Mouse (Mus musculus): ENCODE results near the gene Gmnn.
A peak's percentile ranks its signal among the peaks of the same experiment; 100 is the strongest.
"Not testable (repeated sequence)": the region's sequence is repeated elsewhere in the genome, so short reads cannot be mapped to it uniquely, and the experiment has no call there.

Gmnn gene

DNA sequence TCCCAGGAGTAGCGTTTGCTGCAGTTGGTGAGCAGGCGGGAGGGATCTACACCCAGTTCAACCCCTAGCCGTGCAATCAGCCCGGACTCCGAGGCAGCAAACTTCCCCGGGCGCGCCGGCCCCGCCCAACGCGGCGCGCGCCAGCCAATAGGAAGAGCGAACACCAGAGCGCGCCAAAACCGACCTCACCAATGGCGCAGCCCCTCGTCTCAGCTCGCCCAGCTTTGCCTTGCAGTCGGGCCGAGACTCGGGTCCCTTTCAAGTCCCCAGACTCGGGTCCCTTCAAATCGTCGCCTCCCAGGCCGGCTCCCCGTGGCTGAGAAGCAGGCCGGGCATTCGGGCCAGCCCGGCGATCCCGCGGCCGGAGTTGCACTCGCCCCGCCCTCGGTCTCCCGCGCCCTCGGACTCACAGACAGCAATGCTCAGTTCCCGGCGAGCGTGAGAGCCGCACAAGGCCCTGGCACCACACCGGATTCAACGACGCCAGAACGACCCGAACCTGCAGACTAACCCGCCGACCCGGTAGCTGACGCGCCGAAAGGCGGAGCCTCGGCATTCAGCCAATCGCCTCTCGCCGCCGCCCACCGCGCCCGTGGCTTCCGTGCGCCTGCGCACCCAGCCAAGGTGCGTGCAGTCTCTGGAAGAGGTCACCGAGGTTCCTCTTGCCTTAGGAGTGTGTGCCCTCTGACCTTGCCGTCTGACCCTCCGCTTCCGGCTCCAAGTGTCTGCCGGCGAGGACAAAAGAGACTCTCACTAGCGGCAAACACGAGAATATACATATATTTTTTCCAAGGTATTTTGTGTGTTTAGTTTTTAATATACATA is at the start of gene Gmnn:
Gene Gmnn (minus strand): TSS at position 521 of the 825 bp plus-strand sequence.
- DNase-seq, result peak; percentile 89

DNA sequence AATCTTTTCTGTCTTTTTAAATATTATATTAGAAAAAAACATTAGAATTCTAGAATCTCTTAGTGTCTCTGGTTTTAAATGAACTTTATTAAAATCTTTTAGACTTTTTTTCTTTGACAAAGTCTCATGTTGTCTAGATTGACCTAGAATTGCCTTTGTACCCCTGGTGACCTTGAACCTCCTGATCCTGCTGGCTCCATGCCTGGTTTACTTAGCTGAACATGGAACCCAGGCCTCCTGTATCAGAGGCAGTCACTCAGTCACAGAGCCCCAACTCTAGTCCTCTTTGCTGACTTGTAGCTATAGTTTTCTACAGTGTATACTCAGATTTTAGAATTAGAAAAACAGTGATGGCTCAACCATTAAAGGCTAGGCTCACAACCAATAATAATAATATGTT is 44.4 kb upstream of the Gmnn start:
- DNase-seq, result peak; percentile 15

DNA sequence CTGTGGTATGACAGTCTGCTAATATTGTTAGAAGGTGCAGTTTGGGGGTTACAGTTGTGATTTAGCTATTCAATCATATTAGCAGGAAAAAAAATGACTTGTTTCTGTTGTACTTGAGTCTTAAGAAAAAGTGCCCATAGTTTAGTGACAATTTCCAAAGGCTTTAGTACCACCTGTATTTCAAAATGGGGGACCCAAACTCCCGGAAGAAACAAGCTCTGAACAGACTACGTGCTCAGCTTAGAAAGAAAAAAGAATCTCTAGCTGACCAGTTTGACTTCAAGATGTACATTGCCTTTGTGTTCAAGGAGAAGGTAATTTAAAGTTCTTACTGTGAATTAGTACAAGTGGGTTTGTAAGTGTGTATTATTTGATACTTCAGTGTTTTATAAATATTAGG is 41.5 kb upstream of the Gmnn start:
- no peak for DNase-seq

DNA sequence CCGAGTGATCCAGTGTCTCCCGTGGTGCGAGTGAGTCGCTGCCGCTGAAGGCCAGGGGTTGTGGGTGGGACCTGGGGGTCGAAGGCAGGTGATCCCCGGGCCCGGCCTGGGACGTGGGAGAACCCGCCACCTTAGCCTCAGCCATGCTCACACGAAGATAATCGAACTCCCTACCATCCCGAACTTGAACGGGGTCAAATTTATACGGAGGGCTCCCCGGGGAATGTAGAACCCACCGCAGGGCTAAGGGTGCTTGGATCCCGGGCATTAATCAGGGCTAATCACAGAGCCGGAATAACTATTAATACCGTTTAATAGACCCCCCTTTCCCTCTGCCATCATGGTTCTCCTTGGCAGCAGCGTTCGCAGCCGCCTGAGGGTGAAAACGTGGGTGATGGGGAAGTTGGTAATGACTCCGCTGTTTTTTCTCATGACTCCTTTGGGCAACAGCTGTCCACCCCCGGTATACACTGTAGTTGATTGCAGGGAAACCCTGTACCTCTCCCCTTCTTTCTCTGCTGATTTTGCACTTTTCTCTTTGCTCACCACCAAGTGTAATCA is 40.5 kb upstream of the Gmnn start:
- DNase-seq, result peak; percentile 31

DNA sequence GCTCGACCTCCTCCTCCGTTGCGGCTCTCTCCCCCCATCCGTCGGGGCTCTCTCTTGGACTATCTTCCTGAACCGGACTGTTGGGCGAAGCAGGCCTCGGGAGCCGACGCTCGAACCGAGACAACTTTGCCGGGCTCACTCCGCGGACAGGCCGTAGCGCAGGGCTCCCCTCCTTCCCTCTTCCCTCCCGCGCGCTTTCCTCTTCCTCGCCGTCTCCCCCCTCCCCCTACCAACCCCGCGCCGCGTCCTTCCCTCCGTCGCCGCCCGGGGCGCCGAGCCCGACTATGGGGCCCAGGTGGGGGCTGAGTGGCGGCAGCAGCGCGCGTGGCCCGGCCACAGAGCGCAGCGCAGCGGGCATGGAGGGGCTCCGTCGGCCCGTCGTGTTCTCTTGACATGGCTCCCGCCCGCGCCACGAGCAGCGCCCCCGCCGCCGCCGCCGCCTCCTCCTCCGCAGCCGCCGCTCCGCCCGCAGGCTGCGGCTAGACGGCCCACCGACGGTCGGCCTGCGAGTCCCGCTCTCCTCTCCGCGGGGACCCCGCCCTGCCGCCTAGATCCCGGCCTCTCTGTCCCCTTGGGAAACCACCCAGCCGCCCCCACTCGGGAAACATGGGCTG is 39.7 kb upstream of the Gmnn start, which contains the start of gene BC005537:
Gene BC005537 (plus strand): TSS at position 350 of the 614 bp plus-strand sequence.
- DNase-seq, result peak; percentile 76

DNA sequence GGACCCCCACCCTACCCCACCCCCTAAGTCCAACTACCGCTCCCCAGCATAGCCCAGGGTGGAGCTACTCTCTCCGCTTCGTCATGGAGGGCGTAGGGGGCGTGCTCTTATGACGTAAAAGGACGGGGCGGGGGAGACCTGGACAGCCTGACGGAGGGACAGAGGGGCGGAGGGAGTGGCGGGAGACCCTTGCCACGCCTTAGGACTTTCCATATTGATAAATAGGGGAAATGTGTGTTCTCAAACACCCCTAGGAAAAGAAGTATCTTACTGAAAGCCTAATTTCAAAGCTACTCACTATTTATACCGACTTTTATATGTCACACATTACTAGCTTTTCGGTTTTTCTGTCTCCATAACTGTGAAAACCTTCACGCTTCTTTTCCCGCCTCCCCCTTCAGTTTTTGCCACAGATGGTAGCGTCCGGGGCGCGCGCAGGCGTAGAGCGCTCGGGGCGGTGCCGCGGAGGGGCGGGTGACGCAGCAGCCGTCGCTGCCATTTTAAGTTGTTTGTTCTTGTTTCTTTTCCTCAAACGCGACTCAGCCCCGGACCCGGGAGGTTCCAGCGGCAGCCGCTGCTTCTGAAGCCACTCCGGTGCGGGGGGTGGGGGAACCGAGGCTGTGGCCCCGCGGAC is 39.1 kb upstream of the Gmnn start:
- peak; percentile 99 for DNase-seq

DNA sequence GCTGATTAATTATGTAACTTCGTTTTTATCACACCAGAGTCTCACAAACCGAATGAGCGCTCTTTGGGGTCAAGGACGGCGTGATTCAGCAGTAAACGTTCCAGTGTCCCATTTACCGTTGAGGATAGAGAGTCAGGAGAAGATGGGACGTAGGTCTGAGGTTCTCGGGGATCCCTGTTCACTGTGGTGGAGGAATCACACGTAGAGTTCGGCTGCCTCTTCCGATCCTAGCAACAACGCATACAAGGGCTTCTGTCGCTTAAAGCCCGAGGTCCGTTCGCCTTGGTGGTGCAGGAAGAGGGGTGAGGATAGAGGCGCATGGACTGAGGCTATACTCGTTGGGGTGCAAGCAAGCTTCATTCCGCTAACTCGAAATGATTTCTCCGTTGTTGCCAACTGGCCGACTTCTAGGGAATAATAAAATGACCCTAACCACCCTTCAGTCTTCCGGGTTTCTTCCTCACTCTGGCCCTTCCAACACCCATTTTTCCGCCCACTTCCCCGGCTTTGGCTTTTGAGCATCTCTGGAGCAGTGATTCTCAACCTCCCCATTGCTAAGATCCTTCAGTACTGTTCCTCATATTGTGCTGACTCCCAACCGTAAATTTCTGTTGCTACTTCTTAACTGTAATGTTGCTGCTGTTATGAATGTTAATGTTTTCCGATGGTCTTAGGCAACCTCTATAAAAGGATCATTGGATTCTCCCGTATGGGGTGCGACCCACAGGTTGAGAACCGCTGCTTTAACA is 38.4 kb upstream of the Gmnn start:
- peak; percentile 38 for DNase-seq

DNA sequence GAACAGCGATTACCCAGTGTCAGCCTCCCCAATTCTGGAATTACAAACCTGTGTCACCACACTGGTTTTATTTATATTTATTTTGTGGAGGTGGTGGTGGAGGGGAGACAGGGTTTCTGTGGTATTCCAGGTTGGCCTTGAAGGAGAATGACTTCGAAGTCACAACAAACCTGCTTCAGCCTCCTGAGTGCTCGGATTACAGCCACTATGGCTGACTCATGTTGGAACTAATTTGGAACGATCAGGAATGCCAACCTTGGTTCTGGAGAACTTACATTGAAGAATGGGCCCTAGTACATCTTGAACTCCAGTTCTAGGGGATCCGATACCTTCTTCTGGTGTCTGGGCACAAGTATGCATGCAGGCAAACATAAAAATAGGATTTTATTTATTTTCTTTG is 37.7 kb upstream of the Gmnn start:
- no peak for DNase-seq

DNA sequence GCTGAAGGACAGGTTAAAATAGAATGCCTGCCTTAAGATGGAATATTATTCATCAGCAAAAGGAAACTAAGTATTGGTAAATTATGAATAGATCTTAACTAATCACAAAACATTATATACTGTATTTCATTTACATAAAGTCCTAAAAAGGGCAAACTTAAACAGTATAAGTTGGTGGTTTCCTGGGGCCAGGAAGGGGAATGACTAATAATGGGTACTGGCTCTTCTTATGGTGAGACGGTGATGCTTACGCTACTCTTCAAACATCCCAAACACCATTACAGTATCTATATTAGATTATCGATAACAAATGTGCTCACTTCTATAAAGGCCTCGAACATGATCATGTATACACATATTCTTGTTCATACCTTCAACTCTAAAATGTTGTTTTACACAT is 37.0 kb upstream of the Gmnn start:
- DNase-seq, result no peak

DNA sequence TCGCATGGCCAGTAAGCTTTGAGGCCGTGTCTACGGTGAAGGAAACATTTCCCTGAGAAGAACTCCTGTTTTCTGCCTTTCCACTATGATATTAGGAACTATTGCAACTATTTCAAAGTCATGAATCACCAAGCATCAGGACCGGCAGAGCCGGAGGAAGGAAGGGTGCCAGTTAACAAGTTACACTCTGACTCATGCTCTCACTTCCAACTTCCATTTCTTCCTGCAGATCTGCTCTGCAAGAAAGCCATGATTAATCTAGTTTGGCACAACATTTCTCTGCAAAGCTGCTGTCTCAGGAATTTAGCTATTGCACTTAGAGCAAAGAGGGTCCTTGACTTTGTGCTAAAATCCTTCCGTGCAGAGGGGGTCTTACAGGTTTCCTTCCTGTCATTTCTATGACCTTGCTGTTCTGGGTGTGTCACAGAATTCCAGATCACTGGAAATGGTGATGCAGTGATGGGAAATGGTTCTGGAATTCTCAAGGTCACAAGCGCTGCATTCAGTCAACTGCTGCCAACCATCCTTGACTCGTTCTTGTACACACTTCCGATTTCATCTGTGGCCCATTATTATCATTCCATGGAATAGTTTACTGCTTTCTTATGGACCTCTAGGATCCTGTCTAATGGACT is 30.8 kb upstream of the Gmnn start:
- peak; percentile 13 for DNase-seq

DNA sequence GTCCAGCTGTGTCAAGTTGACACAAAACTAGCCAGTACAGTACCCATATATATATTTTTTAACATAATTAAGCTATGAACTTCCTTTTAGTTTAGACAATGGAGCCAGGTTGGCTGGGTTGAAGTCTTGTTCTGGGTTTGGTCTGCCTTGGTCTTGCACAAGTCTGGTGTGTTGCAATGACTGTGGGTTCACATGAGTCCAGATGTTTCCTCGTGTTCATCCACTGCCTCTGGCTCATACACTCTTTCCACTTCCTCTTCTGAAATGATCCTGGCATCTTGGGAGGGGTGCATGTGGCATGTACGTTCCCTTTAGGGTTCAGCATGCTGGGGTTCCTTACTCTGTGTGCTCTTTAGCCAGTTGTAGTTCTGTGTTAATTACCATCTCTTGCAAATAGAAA is 29.6 kb upstream of the Gmnn start:
- DNase-seq, result peak; percentile 34

DNA sequence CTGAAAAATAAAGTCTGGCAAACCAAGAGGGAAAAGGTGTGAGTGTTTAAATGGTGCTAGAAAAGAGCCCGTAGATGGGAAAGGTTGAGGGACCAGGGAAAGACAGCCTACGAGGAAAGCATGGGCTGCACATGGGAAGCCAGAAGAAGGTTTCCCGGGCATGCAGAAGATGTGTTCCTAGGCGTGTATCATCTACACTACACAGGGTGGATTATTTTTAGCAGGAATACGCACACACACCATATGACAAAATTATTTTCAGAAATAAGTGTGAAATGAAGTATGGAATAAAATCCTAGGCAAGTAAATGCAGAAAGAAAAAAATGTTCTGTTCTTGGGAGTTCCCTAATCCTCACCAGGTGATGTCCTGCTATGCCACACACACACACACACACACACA is 25.8 kb upstream of the Gmnn start:
- no peak for DNase-seq

DNA sequence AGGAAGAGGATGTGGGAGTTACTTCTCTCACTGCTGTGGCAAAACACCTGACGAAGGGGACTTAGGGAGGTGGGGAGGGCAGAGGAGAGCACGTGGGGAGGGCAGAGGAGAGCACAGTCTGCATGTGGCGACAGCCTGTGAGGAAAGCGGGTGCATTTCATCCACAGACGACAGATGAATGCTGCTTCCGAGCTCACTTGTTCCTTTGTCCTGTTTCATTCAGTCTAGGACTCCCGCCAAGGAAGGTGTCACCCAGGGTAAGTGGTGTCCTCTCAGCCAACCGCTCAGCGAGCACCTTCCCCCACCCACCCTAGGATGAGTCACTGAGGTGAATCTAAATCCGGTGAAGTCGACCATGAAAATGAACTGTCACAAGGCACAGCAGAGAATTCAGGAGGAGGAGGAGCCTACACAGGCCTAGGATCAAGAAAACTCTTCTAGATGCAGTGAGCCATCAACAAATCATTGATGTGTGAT is 24.3 kb upstream of the Gmnn start:
- DNase-seq, result no peak

DNA sequence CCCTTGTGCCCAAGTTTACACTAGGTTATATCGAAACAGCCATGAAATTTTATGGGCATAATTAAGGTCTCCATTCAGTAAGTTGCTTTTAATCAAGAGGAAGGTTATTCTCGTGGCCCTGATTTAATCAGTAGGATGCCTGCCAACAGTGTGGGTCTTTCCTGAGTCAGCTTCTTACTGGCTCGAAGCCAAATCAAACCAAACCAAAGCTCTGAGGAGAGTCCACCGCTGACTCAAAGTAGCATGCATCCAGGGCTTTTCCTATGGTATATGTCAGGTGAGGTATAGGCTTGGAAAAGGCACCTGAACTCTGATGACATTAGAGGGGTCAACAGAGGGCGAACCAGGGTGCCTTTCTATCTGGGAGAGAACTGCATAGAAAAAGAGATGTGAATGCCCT is 20.2 kb upstream of the Gmnn start:
- DNase-seq, result peak; percentile 43

DNA sequence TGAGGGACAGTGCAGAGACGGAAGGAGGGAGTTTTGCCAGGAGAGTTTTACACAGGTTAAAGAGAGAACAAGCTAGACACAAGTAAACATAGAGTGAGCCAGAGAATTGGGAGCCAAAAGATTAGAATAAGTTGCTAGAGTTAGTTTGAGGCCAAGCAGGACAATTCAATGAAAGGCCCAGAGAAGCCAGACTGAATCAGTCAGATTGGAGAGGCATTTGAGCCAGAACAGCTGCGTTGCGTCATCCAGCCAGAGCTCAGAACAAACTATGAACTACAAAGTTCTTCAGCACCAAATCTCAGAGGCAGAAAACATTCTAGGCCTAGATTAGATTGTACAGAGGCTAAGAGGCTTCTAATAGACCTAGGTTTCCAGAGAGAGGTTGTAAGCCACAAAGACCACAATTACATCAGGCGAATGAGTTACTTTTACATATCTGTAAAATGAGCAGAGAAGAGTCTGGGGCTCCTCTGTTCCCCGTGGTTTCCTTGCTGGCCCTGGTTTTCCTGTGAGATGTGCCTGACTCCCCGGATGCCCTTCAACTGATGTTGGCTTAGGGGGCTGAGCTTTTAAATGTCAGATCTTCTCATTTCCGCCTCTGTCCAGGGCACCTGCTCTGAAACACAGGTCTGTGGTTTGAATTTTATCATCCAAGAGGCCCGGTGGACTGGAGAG is 17.1 kb upstream of the Gmnn start:
- no peak for DNase-seq

DNA sequence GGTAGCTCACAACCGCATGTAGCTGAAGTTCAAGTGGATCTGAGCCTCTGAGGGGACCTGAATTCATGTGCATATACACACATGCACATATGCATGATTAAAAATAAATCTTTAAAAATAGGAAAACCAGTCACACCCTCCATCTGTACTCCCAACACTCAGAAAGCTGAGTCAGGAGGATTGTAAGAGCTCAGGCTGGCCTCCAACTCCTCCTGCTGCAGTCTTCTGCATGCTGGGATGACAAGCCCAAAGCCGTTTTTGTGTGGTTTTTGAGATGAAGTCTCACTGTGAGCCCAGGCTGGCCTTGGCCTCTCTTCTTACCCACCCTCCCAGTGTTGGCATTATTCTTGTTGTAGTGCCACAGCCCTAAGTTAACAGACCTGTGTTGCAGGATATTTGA is 16.3 kb upstream of the Gmnn start:
- no peak for DNase-seq

DNA sequence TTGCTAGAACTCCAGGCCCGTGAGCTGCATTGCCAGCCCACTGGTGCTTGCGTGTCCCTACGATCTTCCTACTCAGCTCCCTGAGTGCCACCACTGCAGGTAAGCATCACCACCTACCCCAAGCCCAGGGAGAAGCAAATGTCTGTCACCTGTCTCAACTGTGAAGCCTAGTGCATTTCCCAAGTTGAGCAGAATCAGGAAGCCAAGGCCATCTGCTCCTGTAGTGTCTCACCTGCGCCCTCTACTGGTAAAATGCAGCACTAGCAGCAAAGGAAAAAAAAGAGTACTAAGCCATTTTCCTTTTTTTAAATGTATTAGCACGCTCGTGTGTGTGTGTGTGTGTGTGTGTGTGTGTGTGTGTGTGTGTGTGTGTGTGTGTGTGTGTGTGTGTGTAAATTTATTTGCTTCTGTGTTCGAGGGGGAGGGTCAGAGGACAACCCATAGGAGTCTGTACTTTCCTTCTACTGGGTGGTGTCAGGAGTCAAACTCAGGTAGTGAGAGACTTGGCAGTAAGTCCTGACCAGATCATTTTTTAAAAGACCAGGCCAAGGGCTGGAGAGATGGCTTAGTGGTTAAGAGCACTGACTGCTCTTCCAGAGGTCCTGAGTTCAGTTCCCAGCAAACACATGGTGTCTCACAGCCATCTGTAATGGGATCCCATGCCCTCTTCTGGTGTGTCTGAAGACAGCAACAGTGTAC is 14.6 kb upstream of the Gmnn start:
- DNase-seq, result peak; percentile 75

DNA sequence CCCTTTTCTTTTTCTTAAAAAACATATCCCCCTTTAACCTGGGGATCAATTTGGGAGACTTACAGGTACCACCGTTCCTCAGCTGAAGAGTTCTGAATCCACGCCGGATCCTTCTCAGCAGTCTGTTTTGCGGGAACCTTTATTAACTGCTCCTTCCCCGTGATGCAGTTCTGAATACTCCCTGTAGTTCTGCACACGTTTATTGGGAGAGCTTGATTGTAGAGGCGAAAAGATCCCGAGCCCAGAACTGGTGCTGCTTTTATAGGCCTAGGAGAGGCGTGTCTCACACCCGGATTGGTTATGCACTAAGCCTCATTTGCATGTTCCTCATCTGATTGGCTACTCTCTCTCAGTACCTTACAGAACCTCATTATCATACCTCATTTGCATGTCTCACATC is 9.8 kb upstream of the Gmnn start:
- not testable (repeated sequence) for DNase-seq

DNA sequence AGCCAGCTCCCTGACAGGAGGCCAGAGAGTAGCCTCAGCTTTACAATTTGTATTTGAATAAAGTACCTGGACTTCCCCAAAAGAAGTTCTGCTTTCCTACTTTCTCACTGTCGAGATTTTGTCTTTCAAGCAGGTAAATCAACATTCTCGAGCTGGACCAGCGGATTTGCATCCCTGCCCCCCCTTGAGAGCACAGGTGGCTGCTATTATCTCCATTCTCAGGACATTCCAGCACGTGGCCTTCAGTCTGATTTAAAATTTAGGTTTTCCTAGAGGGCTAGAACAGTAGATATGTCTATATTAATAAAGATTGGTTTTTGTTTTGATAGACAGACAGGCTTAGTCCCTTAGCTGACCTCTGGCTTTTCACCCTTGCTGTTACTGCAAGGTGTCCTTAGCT is 6.1 kb upstream of the Gmnn start:
- DNase-seq, result not testable (repeated sequence)

DNA sequence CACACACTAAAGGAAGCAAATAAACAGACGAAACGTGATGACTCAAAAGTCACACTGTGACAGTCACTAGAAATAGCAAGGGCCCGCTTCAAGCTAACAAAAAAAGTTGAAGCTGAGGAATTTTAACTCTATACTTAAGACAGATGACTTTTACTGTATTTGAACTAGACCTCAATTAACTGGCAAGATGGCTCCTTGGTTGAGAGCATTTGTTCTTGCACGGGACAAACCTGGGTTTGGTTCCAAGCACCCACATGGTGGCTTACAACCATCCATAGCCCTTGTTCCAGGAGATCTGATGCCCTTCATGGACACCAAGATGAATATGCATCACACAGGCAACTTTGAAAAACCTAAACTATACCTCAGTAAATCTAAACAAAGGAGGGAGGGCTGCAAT is 531 bp upstream of the Gmnn start:
- no peak for DNase-seq

DNA sequence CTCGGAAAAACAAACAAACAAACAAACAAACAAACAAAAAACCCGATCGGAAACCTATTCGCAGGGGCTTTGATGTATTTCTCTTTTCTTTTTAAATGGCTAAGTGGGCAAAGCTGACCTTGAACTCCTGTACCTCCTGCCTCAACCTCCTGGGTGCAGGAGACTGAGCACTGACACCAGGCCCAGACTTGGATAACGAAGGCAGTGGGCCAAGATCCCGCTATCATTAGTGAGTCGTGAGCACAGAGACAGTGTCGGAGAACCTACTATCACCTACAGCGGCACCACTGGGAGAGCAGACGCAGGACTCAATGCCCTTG is 680 bp downstream of the Gmnn start:
- no peak for DNase-seq
